Comparison of ENCODE assay signal across 8 mouse cellular contexts in the genomic region with DNA sequence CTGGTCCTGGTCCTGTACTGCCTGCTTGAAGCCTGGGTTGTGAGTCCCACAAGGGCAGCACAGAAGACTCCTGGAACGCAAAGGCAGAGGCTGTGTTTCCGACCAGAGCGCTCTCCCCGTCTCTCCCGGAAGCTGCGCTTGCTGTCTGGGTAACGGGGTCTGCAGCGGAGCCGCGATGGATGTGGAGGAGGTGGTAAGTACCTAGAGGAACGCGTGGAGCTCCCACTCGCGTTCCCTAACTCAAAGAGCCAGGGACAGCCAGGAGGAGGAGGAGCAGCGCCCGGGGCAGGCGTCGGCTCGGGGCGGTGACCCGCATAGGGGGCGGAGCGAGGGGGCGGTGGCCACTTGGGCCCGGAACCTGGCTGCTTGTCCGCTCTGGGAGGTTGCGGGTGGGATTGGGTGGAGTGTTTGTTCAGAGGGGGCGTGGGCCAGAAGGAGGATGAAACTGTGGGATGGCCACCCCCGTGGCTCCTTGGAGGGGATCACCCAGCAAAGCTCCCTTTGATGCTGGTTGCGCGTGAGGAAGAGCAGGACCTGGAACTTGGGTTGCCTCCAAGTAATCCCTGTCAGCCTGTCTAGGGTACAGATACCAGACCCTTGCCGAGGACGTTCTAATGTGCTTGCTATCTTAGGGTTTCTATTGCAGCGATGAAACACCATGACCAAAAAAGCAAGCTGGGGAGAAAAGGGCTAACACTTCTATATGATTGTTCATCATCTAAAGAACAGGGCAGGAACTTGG.
DNase-seq lines count a peak whose midpoint lies in the region; ATAC-seq and TF ChIP-seq lines count a peak whose summit lies in the region.
"Not testable (repeated sequence)": the region's sequence is repeated elsewhere in the genome, so short reads cannot be mapped to it uniquely, and the experiment has no call there.

No protein-coding gene starts in this region.

- peak overlapping the region; percentile 51 for H3K4me2 ChIP-seq in hindbrain, embryonic 11.5 days (replicated peaks; ENCODE audit: low read depth, low read length)
- peak overlapping the region; percentile 72 for H3K4me2 ChIP-seq in lung, postnatal 0 days (replicated peaks; ENCODE audit: low read depth, low read length)

- DNase-seq in Muller cell, postnatal 12 days (ENCODE audit: inconsistent ontology term) = peak; percentile 79
- peak; percentile 76 for DNase-seq in cerebellum, adult 9-11 months
- DNase-seq in frontal cortex, postnatal 10 days (ENCODE audit: low spot score in 2 of 2) = peak; percentile 38 to 63
- DNase-seq in hindbrain, embryonic 11.5 days (ENCODE audit: low spot score) = peak; percentile 60
- DNase-seq in layer of hippocampus, postnatal 10 days (ENCODE audit: low spot score in 2 of 2) = peak; percentile 66 to 71
- DNase-seq in lung, postnatal 0 days (ENCODE audit: low spot score) = peak; percentile 45
- DNase-seq in ovary, adult 18-20 months (ENCODE audit: low spot score) = peak; percentile 53
- DNase-seq in thymus, adult 2 months = peak; percentile 58

- not testable (repeated sequence) for H3K36me3 ChIP-seq in hindbrain, embryonic 11.5 days (ENCODE audit: control insufficient read depth, insufficient read depth, low read length); lung, postnatal 0 days (ENCODE audit: insufficient read depth, low read length); thymus, adult 2 months (ENCODE audit: control insufficient read depth, insufficient read depth, low read length)

- TF ChIP-seq CTCF in lung, postnatal 0 days (IDR thresholded peaks at IDR 0.05); thymus, adult 2 months (IDR thresholded peaks at IDR 0.05; ENCODE audit: borderline replicate concordance, control insufficient read depth, extremely low read depth, insufficient read depth, low read length, poor library complexity): not testable (repeated sequence)

- WGBS in hindbrain, embryonic 11.5 days = 4% methylated on average over 34 of the region's 34 CpGs
- 4% methylated on average over 32 of the region's 34 CpGs for WGBS in lung, postnatal 0 days
- WGBS in thymus, adult 2 months = 4% methylated on average over 34 of the region's 34 CpGs

- H3K27ac ChIP-seq in hindbrain, embryonic 11.5 days (ENCODE audit: low read depth, low read length); lung, postnatal 0 days (ENCODE audit: low read length); thymus, adult 2 months (ENCODE audit: control insufficient read depth, insufficient read depth, low read length): not testable (repeated sequence)

- ATAC-seq in hindbrain, embryonic 11.5 days (ENCODE audit: low FRiP score) = peak; percentile 75
- peak; percentile 83 for ATAC-seq in lung, postnatal 0 days

- not testable (repeated sequence) for TF ChIP-seq POLR2A in thymus, adult 2 months (IDR thresholded peaks at IDR 0.05; ENCODE audit: control insufficient read depth, extremely low read depth, insufficient read depth, low read length, poor library complexity)

- not testable (repeated sequence) for H3K27me3 ChIP-seq in hindbrain, embryonic 11.5 days (ENCODE audit: control insufficient read depth, insufficient read depth, low read length); lung, postnatal 0 days (replicated peaks; ENCODE audit: insufficient read depth, low read length); thymus, adult 2 months (ENCODE audit: control insufficient read depth, insufficient read depth, low read length)

- H3K4me3 ChIP-seq in hindbrain, embryonic 11.5 days (ENCODE audit: low read depth, low read length) = peak overlapping the region; percentile 51
- peak overlapping the region; percentile 48 for H3K4me3 ChIP-seq in lung, postnatal 0 days (ENCODE audit: low read depth, low read length)
- H3K4me3 ChIP-seq in thymus, adult 2 months (ENCODE audit: control insufficient read depth, insufficient read depth, low read length) = peak overlapping the region; percentile 68

- H3K9me3 ChIP-seq in hindbrain, embryonic 11.5 days (ENCODE audit: control insufficient read depth, low read length); lung, postnatal 0 days (ENCODE audit: low read length): not testable (repeated sequence)

- peak overlapping the region; percentile 62 for H3K9ac ChIP-seq in hindbrain, embryonic 11.5 days (ENCODE audit: low read depth, low read length)
- peak overlapping the region; percentile 26; the same call in 1 of the 2 replicates for H3K9ac ChIP-seq in lung, postnatal 0 days (replicated peaks; ENCODE audit: low read depth)

- H3K4me1 ChIP-seq in hindbrain, embryonic 11.5 days (replicated peaks; ENCODE audit: control insufficient read depth, insufficient read depth, low read length); lung, postnatal 0 days (ENCODE audit: insufficient read depth, low read depth, low read length); thymus, adult 2 months (replicated peaks; ENCODE audit: control insufficient read depth, insufficient read depth, low read length): not testable (repeated sequence)

- not testable (repeated sequence) for TF ChIP-seq EP300 in lung, postnatal 0 days (IDR thresholded peaks at IDR 0.05)
